In genomic region chr5:36447872-36448271, GRCm38 (mm10) we compare ENCODE assay signal across 33 mouse cellular contexts. TPM values are rescaled to one million over a fixed set of nuclear protein-coding genes. Genes with fewer than 3 reads are reported as not detected.
"Had no signal": no experiment of that assay in that cellular context is flagged by ENCODE, and none has a peak within 500 bp of the region (broad histone marks: within the 10 kb centered on the region; RNA-seq: fewer than 3 reads in every experiment).

No protein-coding gene starts in this region.

- H3K9me3 ChIP-seq: limb, embryonic 10.5 days; limb, embryonic 12.5 days; limb, embryonic 13.5 days; limb, embryonic 15.5 days; liver, embryonic 12.5 days; liver, embryonic 13.5 days; liver, embryonic 15.5 days; lung, embryonic 15.5 days; midbrain, embryonic 10.5 days; midbrain, embryonic 12.5 days; midbrain, embryonic 13.5 days; midbrain, embryonic 15.5 days; neural tube, embryonic 12.5 days; neural tube, embryonic 13.5 days had no signal

- H3K4me1 ChIP-seq: liver, embryonic 13.5 days; liver, embryonic 15.5 days; lung, embryonic 15.5 days had no signal

- H3K27me3 ChIP-seq: limb, embryonic 13.5 days; limb, embryonic 15.5 days; midbrain, embryonic 12.5 days; midbrain, embryonic 15.5 days; neural tube, embryonic 12.5 days had no signal

- DNase-seq: left cerebral cortex, postnatal 4 days; liver; liver, embryonic 13.5 days; liver, postnatal 0 days; lung, adult 18-20 months; lung, adult 2 months; lung, embryonic 14.5 days; lung, postnatal 10 days; lung, postnatal 14 days; lung, postnatal 36 days; lung, postnatal 4 days; midbrain, embryonic 14.5 days had no signal

- H3K4me3 ChIP-seq: limb, embryonic 10.5 days; limb, embryonic 12.5 days; limb, embryonic 13.5 days; limb, embryonic 15.5 days; liver, embryonic 12.5 days; liver, embryonic 13.5 days; liver, embryonic 15.5 days; lung, embryonic 15.5 days; megakaryocyte, embryonic 14.5 days; midbrain, embryonic 10.5 days; midbrain, embryonic 12.5 days; midbrain, embryonic 13.5 days; midbrain, embryonic 15.5 days; neural tube, embryonic 12.5 days; neural tube, embryonic 13.5 days had no signal

- H3K4me2 ChIP-seq: limb, embryonic 12.5 days; limb, embryonic 13.5 days; limb, embryonic 15.5 days; liver, embryonic 11.5 days; liver, embryonic 12.5 days; liver, embryonic 13.5 days; liver, embryonic 15.5 days; lung, embryonic 14.5 days; lung, embryonic 15.5 days; midbrain, embryonic 11.5 days; midbrain, embryonic 12.5 days; midbrain, embryonic 13.5 days; midbrain, embryonic 15.5 days; neural tube, embryonic 12.5 days; neural tube, embryonic 13.5 days had no signal

- ATAC-seq: liver, embryonic 12.5 days; liver, postnatal 0 days; lung, postnatal 0 days; midbrain, embryonic 13.5 days; midbrain, embryonic 15.5 days; midbrain, embryonic 16.5 days had no signal

- H3K27ac ChIP-seq: limb, embryonic 10.5 days; limb, embryonic 12.5 days; limb, embryonic 13.5 days; limb, embryonic 15.5 days; liver, embryonic 12.5 days; liver, embryonic 13.5 days; liver, embryonic 14.5 days; liver, embryonic 15.5 days; lung, embryonic 15.5 days; macrophage; midbrain, embryonic 10.5 days; midbrain, embryonic 12.5 days; midbrain, embryonic 13.5 days; midbrain, embryonic 15.5 days; neural tube, embryonic 12.5 days; neural tube, embryonic 13.5 days had no signal

- H3K9ac ChIP-seq: limb, embryonic 12.5 days; limb, embryonic 13.5 days; limb, embryonic 15.5 days; liver, embryonic 12.5 days; liver, embryonic 13.5 days; liver, embryonic 14.5 days; liver, embryonic 15.5 days; liver, postnatal 0 days; lung, embryonic 14.5 days; lung, embryonic 15.5 days; midbrain, embryonic 12.5 days; midbrain, embryonic 13.5 days; midbrain, embryonic 15.5 days; neural tube, embryonic 12.5 days; neural tube, embryonic 13.5 days had no signal

- H3K36me3 ChIP-seq: limb, embryonic 10.5 days; limb, embryonic 12.5 days; limb, embryonic 13.5 days; limb, embryonic 15.5 days; liver, embryonic 12.5 days; liver, embryonic 13.5 days; liver, embryonic 15.5 days; lung, embryonic 15.5 days; midbrain, embryonic 10.5 days; midbrain, embryonic 12.5 days; midbrain, embryonic 13.5 days; midbrain, embryonic 15.5 days; neural tube, embryonic 12.5 days; neural tube, embryonic 13.5 days had no signal

RNA-seq across cellular contexts. Expression of gene Ccdc96, which starts 36.5 kb away (rescaled TPM):
- polyA plus RNA-seq: liver, adult 2 months had no signal

RNA-seq across cellular contexts. Expression of gene Sorcs2, which starts 49.9 kb away (rescaled TPM):
- polyA plus RNA-seq: macrophage had no signal
